Mouse (Mus musculus) MEL (cell line): ENCODE results near the gene S1pr3.

Experiments used
- CTCF ChIP-seq, 3 experiments: IDR thresholded peaks in 2 of 3; conservative IDR thresholded peaks in 1 of 3; 2 replicates each; pipeline ENCODE4 v1.5.1; 2011 to 2012; ENCODE audit warnings: low read length in 3 of 3, low read depth in 2 of 3, mild to moderate bottlenecking in 2 of 3, improper control_type of control experiment in 1 of 3, inconsistent platforms in 1 of 3, mixed read lengths in 1 of 3, moderate library complexity in 1 of 3; ENCODE audit not compliant: control insufficient read depth in 1 of 3, insufficient read depth in 1 of 3, poor library complexity in 1 of 3, severe bottlenecking in 1 of 3
- HCFC1 ChIP-seq: IDR thresholded peaks from 2 replicates; pipeline ENCODE4 v1.6.1; 2012; ENCODE audit warnings: low read depth, mild to moderate bottlenecking, inconsistent platforms, low read length, improper control_type of control experiment, moderate library complexity
- JUND ChIP-seq: IDR thresholded peaks from 2 replicates; pipeline ENCODE4 v1.6.1; 2011; ENCODE audit warnings: low read depth, mild to moderate bottlenecking, improper control_type of control experiment, low read length
- MAFK ChIP-seq: IDR thresholded peaks from 2 replicates; pipeline ENCODE4 v1.6.1; 2011; ENCODE audit warnings: low read depth, mild to moderate bottlenecking, low read length, improper control_type of control experiment, borderline replicate concordance
- MAX ChIP-seq: IDR thresholded peaks from 2 replicates; pipeline ENCODE4 v1.6.1; 2011; ENCODE audit warnings: low read length, improper control_type of control experiment
- MEF2A ChIP-seq: IDR thresholded peaks from 2 replicates; pipeline ENCODE4 v1.6.1; 2014; ENCODE audit warnings: low read depth, mild to moderate bottlenecking, inconsistent platforms, low read length, improper control_type of control experiment; ENCODE audit not compliant: poor library complexity, insufficient replicate concordance, severe bottlenecking; ENCODE audit errors: extremely low read depth
- POLR2A ChIP-seq, 2 experiments: IDR thresholded peaks; 2 replicates each; pipeline ENCODE4 v1.6.1; 2011 to 2012; ENCODE audit warnings: low read length in 2 of 2, mild to moderate bottlenecking in 2 of 2, control low read depth in 1 of 2, improper control_type of control experiment in 1 of 2, low read depth in 1 of 2, moderate library complexity in 1 of 2; ENCODE audit not compliant: control insufficient read depth in 1 of 2, insufficient read depth in 1 of 2, poor library complexity in 1 of 2
- POLR2AphosphoS2 ChIP-seq: IDR thresholded peaks from 2 replicates; pipeline ENCODE4 v1.6.1; 2011; ENCODE audit warnings: low read length, improper control_type of control experiment
- POLR2AphosphoS5 ChIP-seq: IDR thresholded peaks from 2 replicates; pipeline ENCODE4 v1.6.1; 2012; ENCODE audit warnings: low read depth, borderline replicate concordance, mild to moderate bottlenecking, inconsistent platforms, low read length, moderate library complexity, mixed read lengths
- TAL1 ChIP-seq: IDR thresholded peaks from 2 replicates; pipeline ENCODE4 v1.6.1; 2012; ENCODE audit warnings: mild to moderate bottlenecking, inconsistent platforms, low read length, moderate library complexity, mixed read lengths

DNA sequence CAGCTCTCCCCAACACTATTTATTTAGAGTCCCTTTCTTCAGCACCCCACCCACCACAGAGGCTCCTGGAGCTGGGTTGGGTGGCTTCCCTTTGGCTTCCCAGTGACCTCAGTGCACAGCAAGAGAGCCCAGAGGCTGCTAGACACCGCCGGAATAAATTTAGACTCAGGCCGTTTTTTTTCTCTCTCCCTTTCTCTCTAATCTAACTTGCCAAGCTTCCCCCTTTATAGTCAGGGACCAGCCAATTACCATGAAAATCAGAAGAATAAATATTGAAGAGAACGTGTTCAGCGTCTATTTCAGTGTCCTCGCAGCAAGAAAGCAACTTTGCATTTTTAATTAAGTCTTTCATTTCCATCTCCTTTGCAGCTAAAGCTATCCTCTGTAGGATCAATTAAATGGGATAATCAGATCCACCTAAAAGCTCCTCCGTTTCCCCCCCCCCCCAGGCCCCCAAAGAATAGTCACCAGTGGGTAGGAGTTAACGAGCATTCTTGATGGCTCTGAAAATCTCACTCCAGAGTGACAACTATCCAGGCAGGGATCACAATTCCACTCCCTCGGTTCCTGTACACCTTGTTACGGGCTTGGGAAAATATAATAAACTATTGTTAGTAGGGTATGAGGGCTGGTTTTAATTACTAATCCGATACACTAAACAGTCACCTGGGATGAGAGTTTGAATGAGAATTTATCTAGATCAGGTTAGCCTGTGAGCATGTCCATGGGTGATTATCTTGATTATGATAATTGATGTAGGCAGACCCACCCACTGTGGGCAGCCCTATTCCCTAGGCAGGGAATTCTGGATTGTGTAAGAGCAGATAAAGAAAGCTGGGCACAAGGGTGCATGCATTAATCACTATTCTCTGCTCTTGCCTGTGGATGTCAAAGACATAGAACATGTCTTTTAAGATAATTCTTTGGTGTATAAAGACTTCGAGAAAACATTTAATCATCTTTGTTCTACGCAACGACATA lies 29.0 kb downstream of the S1pr3 start:
- TF ChIP-seq MAFK (no peak), TAL1 (no peak), MEF2A (no peak), CTCF (IDR thresholded peaks at IDR 0.05 in 2 of 3, conservative IDR thresholded peaks at IDR 0.05 in 1 of 3; ENCODE audit: control insufficient read depth in 1 of 3, insufficient read depth in 1 of 3, low read depth in 2 of 3, low read length in 3 of 3, poor library complexity in 1 of 3, severe bottlenecking in 1 of 3) (no peak), POLR2AphosphoS5 (no peak), MAX (no peak), HCFC1 (no peak), JUND (no peak), POLR2AphosphoS2 (no peak), POLR2A (IDR thresholded peaks at IDR 0.05; ENCODE audit: control insufficient read depth in 1 of 2, insufficient read depth in 1 of 2, low read depth in 1 of 2, low read length in 2 of 2, poor library complexity in 1 of 2) (no peak)
